Mouse (Mus musculus) megakaryocyte, embryonic 14.5 days (primary cell): ENCODE data around the gene St6galnac3.

Source experiments
- FLI1 ChIP-seq: IDR thresholded peaks from 2 replicates; pipeline ENCODE4 v1.6.1; 2012; ENCODE audit warnings: low read length, inconsistent platforms, mixed read lengths
- GATA1 ChIP-seq: IDR thresholded peaks from 3 replicates; pipeline ENCODE4 v1.6.1; 2012; ENCODE audit warnings: mixed read lengths, low read length, inconsistent platforms, borderline replicate concordance

- TF ChIP-seq GATA1, result no peak
- no peak for TF ChIP-seq FLI1
Observed at GRCm38 (mm10) chr3:153655071-153655470, 69.9 kb downstream of the St6galnac3 start.
